Mouse (Mus musculus): ENCODE results near the gene Kansl1.
A peak's percentile ranks its signal among the peaks of the same experiment; 100 is the strongest.

Gene Kansl1

GRCm38 (mm10) chr11:104445044-104445443 lies 23.6 kb downstream of the Kansl1 start:
- H3K36me3 ChIP-seq (ENCODE audit: control insufficient read depth, insufficient read depth, low read length, poor library complexity, severe bottlenecking) = no peaks in the 10 kb centered on the region
- H3K27me3 ChIP-seq (ENCODE audit: control insufficient read depth, insufficient read depth, low read length, poor library complexity, severe bottlenecking) = no peaks in the 10 kb centered on the region
- DNase-seq (ENCODE audit: low read depth, low spot score) = no peak

GRCm38 (mm10) chr11:104443359-104443758 lies 25.3 kb downstream of the Kansl1 start:
- H3K36me3 ChIP-seq (ENCODE audit: control insufficient read depth, insufficient read depth, low read length, poor library complexity, severe bottlenecking) = no peaks in the 10 kb centered on the region
- no peaks in the 10 kb centered on the region for H3K27me3 ChIP-seq (ENCODE audit: control insufficient read depth, insufficient read depth, low read length, poor library complexity, severe bottlenecking)
- no peak for DNase-seq (ENCODE audit: low read depth, low spot score)

GRCm38 (mm10) chr11:104442333-104443136 lies 26.1 kb downstream of the Kansl1 start:
- no peaks in the 10 kb centered on the region for H3K36me3 ChIP-seq (ENCODE audit: control insufficient read depth, insufficient read depth, low read length, poor library complexity, severe bottlenecking)

GRCm38 (mm10) chr11:104441475-104442332 lies 27.0 kb downstream of the Kansl1 start:
- no peaks in the 10 kb centered on the region for H3K36me3 ChIP-seq (ENCODE audit: control insufficient read depth, insufficient read depth, low read length, poor library complexity, severe bottlenecking)
- peak; percentile 66 for DNase-seq (ENCODE audit: low read depth, low spot score)
- H3K27me3 ChIP-seq (ENCODE audit: control insufficient read depth, insufficient read depth, low read length, poor library complexity, severe bottlenecking) = no peaks in the 10 kb centered on the region

More at GRCm38 (mm10) chr11:104442333-104443136, 26.1 kb downstream of the Kansl1 start:
- H3K27me3 ChIP-seq (ENCODE audit: control insufficient read depth, insufficient read depth, low read length, poor library complexity, severe bottlenecking) = no peaks in the 10 kb centered on the region
- DNase-seq (ENCODE audit: low read depth, low spot score) = peak; percentile 96

GRCm38 (mm10) chr11:104440521-104441474 lies 27.9 kb downstream of the Kansl1 start:
- no peaks in the 10 kb centered on the region for H3K36me3 ChIP-seq (ENCODE audit: control insufficient read depth, insufficient read depth, low read length, poor library complexity, severe bottlenecking)
- DNase-seq (ENCODE audit: low read depth, low spot score) = peak; percentile 48
- no peaks in the 10 kb centered on the region for H3K27me3 ChIP-seq (ENCODE audit: control insufficient read depth, insufficient read depth, low read length, poor library complexity, severe bottlenecking)

GRCm38 (mm10) chr11:104439703-104440102 lies 29.0 kb downstream of the Kansl1 start:
- Histone ChIP-seq H3K27me3 (ENCODE audit: control insufficient read depth, insufficient read depth, low read length, poor library complexity, severe bottlenecking) (no peaks in the 10 kb centered on the region), H3K36me3 (ENCODE audit: control insufficient read depth, insufficient read depth, low read length, poor library complexity, severe bottlenecking) (no peaks in the 10 kb centered on the region)
- no peak for DNase-seq (ENCODE audit: low read depth, low spot score)

- H3K36me3 ChIP-seq (ENCODE audit: control insufficient read depth, insufficient read depth, low read length, poor library complexity, severe bottlenecking) = no peaks in the 10 kb centered on the region
- no peak for DNase-seq (ENCODE audit: low read depth, low spot score)
- no peaks in the 10 kb centered on the region for H3K27me3 ChIP-seq (ENCODE audit: control insufficient read depth, insufficient read depth, low read length, poor library complexity, severe bottlenecking)
Measured at GRCm38 (mm10) chr11:104438450-104438849, 30.2 kb downstream of the Kansl1 start.

- Histone ChIP-seq H3K36me3 (ENCODE audit: control insufficient read depth, insufficient read depth, low read length, poor library complexity, severe bottlenecking) (no peaks in the 10 kb centered on the region), H3K27me3 (ENCODE audit: control insufficient read depth, insufficient read depth, low read length, poor library complexity, severe bottlenecking) (no peaks in the 10 kb centered on the region)
- no peak for DNase-seq (ENCODE audit: low read depth, low spot score)
Measured at GRCm38 (mm10) chr11:104436394-104436954, 32.2 kb downstream of the Kansl1 start.

GRCm38 (mm10) chr11:104435753-104436152 lies 32.9 kb downstream of the Kansl1 start:
- Histone ChIP-seq H3K36me3 (ENCODE audit: control insufficient read depth, insufficient read depth, low read length, poor library complexity, severe bottlenecking) (no peaks in the 10 kb centered on the region), H3K27me3 (ENCODE audit: control insufficient read depth, insufficient read depth, low read length, poor library complexity, severe bottlenecking) (no peaks in the 10 kb centered on the region)
- DNase-seq (ENCODE audit: low read depth, low spot score) = no peak

- DNase-seq (ENCODE audit: low read depth, low spot score) = no peak
Measured at GRCm38 (mm10) chr11:104435141-104435540, 33.5 kb downstream of the Kansl1 start.

GRCm38 (mm10) chr11:104432251-104432650 lies 36.4 kb downstream of the Kansl1 start:
- Histone ChIP-seq H3K27me3 (ENCODE audit: control insufficient read depth, insufficient read depth, low read length, poor library complexity, severe bottlenecking) (no peaks in the 10 kb centered on the region), H3K36me3 (ENCODE audit: control insufficient read depth, insufficient read depth, low read length, poor library complexity, severe bottlenecking) (no peaks in the 10 kb centered on the region)
- no peak for DNase-seq (ENCODE audit: low read depth, low spot score)

More at GRCm38 (mm10) chr11:104435141-104435540, 33.5 kb downstream of the Kansl1 start:
- Histone ChIP-seq H3K36me3 (ENCODE audit: control insufficient read depth, insufficient read depth, low read length, poor library complexity, severe bottlenecking) (no peaks in the 10 kb centered on the region), H3K27me3 (ENCODE audit: control insufficient read depth, insufficient read depth, low read length, poor library complexity, severe bottlenecking) (no peaks in the 10 kb centered on the region)

GRCm38 (mm10) chr11:104431807-104432206 lies 36.9 kb downstream of the Kansl1 start:
- no peak for DNase-seq (ENCODE audit: low read depth, low spot score)
- no peaks in the 10 kb centered on the region for H3K27me3 ChIP-seq (ENCODE audit: control insufficient read depth, insufficient read depth, low read length, poor library complexity, severe bottlenecking)
- no peaks in the 10 kb centered on the region for H3K36me3 ChIP-seq (ENCODE audit: control insufficient read depth, insufficient read depth, low read length, poor library complexity, severe bottlenecking)

- Histone ChIP-seq H3K27me3 (ENCODE audit: control insufficient read depth, insufficient read depth, low read length, poor library complexity, severe bottlenecking) (no peaks in the 10 kb centered on the region), H3K36me3 (ENCODE audit: control insufficient read depth, insufficient read depth, low read length, poor library complexity, severe bottlenecking) (peaks cover 2% of the 10 kb centered on the region; the same call in 1 of the 2 replicates)
- peak; percentile 93 for DNase-seq (ENCODE audit: low read depth, low spot score)
Measured at GRCm38 (mm10) chr11:104424727-104425416, 43.8 kb downstream of the Kansl1 start.

Data from splenic B cell, adult 2 months (primary cell).